Mouse (Mus musculus) bone marrow macrophage, adult 2 months (primary cell): ENCODE measurements around the gene Ociad1. TPM values are rescaled to one million over a fixed set of nuclear protein-coding genes. Genes with fewer than 3 reads are reported as not detected.

Source experiments
- H3K27ac ChIP-seq: 2 replicates; pipeline ENCODE4 v1.5.1; 2012; ENCODE audit warnings: low read depth, low read length; ENCODE audit not compliant: insufficient read depth
- H3K4me1 ChIP-seq: 2 replicates; pipeline ENCODE4 v1.6.1; 2012; ENCODE audit warnings: low read length; ENCODE audit not compliant: control insufficient read depth, insufficient read depth
- H3K4me3 ChIP-seq: 2 replicates; pipeline ENCODE4 v1.5.1; 2012; ENCODE audit warnings: mild to moderate bottlenecking, low read length, moderate library complexity; ENCODE audit not compliant: insufficient read depth
- CTCF ChIP-seq: IDR thresholded peaks from 2 replicates; pipeline ENCODE4 v1.5.1; 2012; ENCODE audit warnings: low read depth, mild to moderate bottlenecking, low read length, moderate library complexity
- POLR2A ChIP-seq: IDR thresholded peaks from 2 replicates; pipeline ENCODE4 v1.6.1; 2012; ENCODE audit warnings: mild to moderate bottlenecking, low read depth, low read length, borderline replicate concordance
- polyA plus RNA-seq: library from polyadenylated mRNA; stranded (reverse); fragments of >200 nt; gene quantifications from 2 replicates; pipeline ENCODE4 v1.2.4, GENCODE M21; 2012; ENCODE audit not compliant: missing spikeins, insufficient read depth, insufficient read length

Gene Ociad1
- polyA plus RNA-seq, result 234 and 286 TPM in 2 replicates

- H3K4me3 ChIP-seq, result peak within 1 kb of the TSS; percentile 99
- TF ChIP-seq POLR2A (no peak), CTCF (no peak)
- peaks cover 8% of the 10 kb centered on the region for H3K4me1 ChIP-seq
- peak within 1 kb of the TSS; percentile 80 for H3K27ac ChIP-seq
Measured at GRCm38 (mm10) chr5:73292502-73293457, at the start of gene Ociad1. Ociad1 (plus strand) TSS chr5:73292784.

- TF ChIP-seq POLR2A (no peak), CTCF (no peak)
- Histone ChIP-seq H3K4me3 (no peak overlapping the region), H3K27ac (no peak overlapping the region), H3K4me1 (peaks cover 17% of the 10 kb centered on the region)
Measured at GRCm38 (mm10) chr5:73244403-73244802, 48.2 kb upstream of the Ociad1 start.

GRCm38 (mm10) chr5:73246414-73246813 lies 46.2 kb upstream of the Ociad1 start:
- no peak for TF ChIP-seq CTCF
- no peak for TF ChIP-seq POLR2A
- Histone ChIP-seq H3K27ac (no peak overlapping the region), H3K4me3 (no peak overlapping the region), H3K4me1 (peaks cover 13% of the 10 kb centered on the region)

- TF ChIP-seq CTCF (no peak), POLR2A (no peak)
- peaks cover 9% of the 10 kb centered on the region for H3K4me1 ChIP-seq
- no peak overlapping the region for H3K4me3 ChIP-seq
- H3K27ac ChIP-seq, result no peak overlapping the region
Measured at GRCm38 (mm10) chr5:73248211-73248610, 44.4 kb upstream of the Ociad1 start.

- Histone ChIP-seq H3K4me3 (no peak overlapping the region), H3K27ac (no peak overlapping the region), H3K4me1 (peaks cover 12% of the 10 kb centered on the region)
- TF ChIP-seq POLR2A, result no peak
- no peak for TF ChIP-seq CTCF
Measured at GRCm38 (mm10) chr5:73249341-73249740, 43.2 kb upstream of the Ociad1 start.

GRCm38 (mm10) chr5:73252739-73253138 lies 39.8 kb upstream of the Ociad1 start:
- Histone ChIP-seq H3K27ac (no peak overlapping the region), H3K4me3 (no peak overlapping the region), H3K4me1 (peaks cover 14% of the 10 kb centered on the region)
- TF ChIP-seq CTCF, result no peak

- Histone ChIP-seq H3K4me3 (peak overlapping the region; percentile 96), H3K4me1 (peaks cover 14% of the 10 kb centered on the region), H3K27ac (no peak overlapping the region)
- no peak for TF ChIP-seq CTCF
Measured at GRCm38 (mm10) chr5:73254660-73255059, 37.9 kb upstream of the Ociad1 start.

- H3K4me1 ChIP-seq, result peaks cover 14% of the 10 kb centered on the region
- H3K27ac ChIP-seq, result peak overlapping the region; percentile 62; the same call in 1 of the 2 replicates
- TF ChIP-seq CTCF (no peak), POLR2A (no peak)
Measured at GRCm38 (mm10) chr5:73255321-73256251, 37.0 kb upstream of the Ociad1 start.

GRCm38 (mm10) chr5:73256352-73257065 lies 36.1 kb upstream of the Ociad1 start, which contains the start of gene Fryl:
Fryl (minus strand) TSS chr5:73256619.
- H3K4me1 ChIP-seq, result peaks cover 14% of the 10 kb centered on the region
- no peak for TF ChIP-seq CTCF
- no peak for TF ChIP-seq POLR2A
- peak within 1 kb of the TSS; percentile 96 for H3K4me3 ChIP-seq

More at GRCm38 (mm10) chr5:73255321-73256251, 37.0 kb upstream of the Ociad1 start:
- peak overlapping the region; percentile 96 for H3K4me3 ChIP-seq

More at GRCm38 (mm10) chr5:73256352-73257065, 36.1 kb upstream of the Ociad1 start, which contains the start of gene Fryl:
- peak within 1 kb of the TSS; percentile 62 for H3K27ac ChIP-seq
